Mouse (Mus musculus) hindbrain, embryonic 15.5 days (tissue): Measurements from ENCODE around the gene Smap2. TPM values are rescaled to one million over a fixed set of nuclear protein-coding genes. Genes with fewer than 3 reads are reported as not detected.

Source experiments
- ATAC-seq: fragments of 200-750 bp; cut with Nextera tagmentation; 2 replicates; pipeline ENCODE4 v1.8.0; 2017; ENCODE audit warnings: low read depth, moderate number of reproducible peaks, moderate TSS enrichment; ENCODE audit not compliant: low FRiP score
- H3K27ac ChIP-seq: fragments of 300-500 bp; sonication (generic); replicated peaks from 2 replicates; pipeline ENCODE4 v1.5.1; 2015; ENCODE audit warnings: mild to moderate bottlenecking, inconsistent platforms
- H3K27me3 ChIP-seq: fragments of 300-500 bp; sonication (generic); 2 replicates; pipeline ENCODE4 v1.6.1; 2015; ENCODE audit warnings: control low read depth, inconsistent platforms
- H3K36me3 ChIP-seq: fragments of 300-500 bp; sonication (generic); 2 replicates; pipeline ENCODE4 v1.6.1; 2015; ENCODE audit warnings: control low read depth, inconsistent platforms
- H3K4me1 ChIP-seq: fragments of 300-500 bp; sonication (generic); replicated peaks from 2 replicates; pipeline ENCODE4 v1.6.1; 2015; ENCODE audit warnings: control low read depth, inconsistent platforms
- H3K4me2 ChIP-seq: fragments of 300-500 bp; sonication (generic); 2 replicates; pipeline ENCODE4 v1.6.1; 2015; ENCODE audit warnings: moderate library complexity, mild to moderate bottlenecking, inconsistent platforms
- H3K4me3 ChIP-seq: fragments of 300-500 bp; sonication (generic); 2 replicates; pipeline ENCODE4 v1.5.1; 2015; ENCODE audit warnings: mild to moderate bottlenecking, inconsistent platforms
- H3K9ac ChIP-seq: fragments of 300-500 bp; sonication (generic); 2 replicates; pipeline ENCODE4 v1.6.1; 2015; ENCODE audit warnings: inconsistent platforms
- H3K9me3 ChIP-seq: fragments of 300-500 bp; sonication (generic); 2 replicates; pipeline ENCODE4 v1.6.1; 2016; ENCODE audit warnings: control low read depth, inconsistent platforms
- WGBS: fragments of 180-500 bp; shearing (Covaris S2); methylation state at CpG from one replicate; pipeline ENCODE4 v1.1.7; 2015; 5-methylcytosine and 5-hydroxymethylcytosine counted together
- polyA plus RNA-seq: library from polyadenylated mRNA; unstranded; fragments of >200 nt; fragmentation: Nextera tagmentation; extraction: Ambion mirVana; gene quantifications from 2 replicates; pipeline ENCODE4 v1.2.1, GENCODE M21; 2015

Gene Smap2
- polyA plus RNA-seq, 1 experiment from 2014 or later = 48.4 TPM

- Histone ChIP-seq H3K4me3 (no peak overlapping the region), H3K9me3 (no peaks in the 10 kb centered on the region), H3K4me2 (no peak overlapping the region), H3K36me3 (peaks cover 46% of the 10 kb centered on the region), H3K27ac (no peak overlapping the region), H3K27me3 (no peaks in the 10 kb centered on the region), H3K9ac (no peak overlapping the region), H3K4me1 (no peaks in the 10 kb centered on the region)
- 92% methylated on average over 9 of the region's 9 CpGs for WGBS
- no peak for ATAC-seq
Measured at GRCm38 (mm10) chr4:120968486-120968885, 48.6 kb downstream of the Smap2 start.

DNA sequence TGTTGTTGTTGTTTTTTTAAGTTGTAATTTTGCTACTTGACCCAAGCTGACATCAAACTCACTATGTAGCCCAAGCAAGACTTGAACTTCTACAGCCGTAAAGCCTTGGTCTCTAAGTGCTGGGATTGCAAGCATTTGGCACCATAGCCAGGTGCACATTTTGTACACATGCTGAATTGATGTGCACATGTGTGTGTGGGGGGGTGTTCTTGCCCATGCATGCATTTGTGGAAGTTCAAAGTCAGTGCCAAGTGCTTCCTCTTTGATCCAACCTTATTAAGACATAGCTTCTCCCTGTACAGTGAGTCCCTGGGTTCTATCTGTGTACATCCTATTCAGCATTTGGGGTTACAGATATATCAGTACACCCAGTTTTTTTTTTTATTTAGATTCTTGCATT lies 61.5 kb downstream of the Smap2 start:
- WGBS = 97% methylated on average over 1 of the region's 1 CpGs
- H3K36me3 ChIP-seq = no peaks in the 10 kb centered on the region
- no peak overlapping the region for H3K9ac ChIP-seq

DNA sequence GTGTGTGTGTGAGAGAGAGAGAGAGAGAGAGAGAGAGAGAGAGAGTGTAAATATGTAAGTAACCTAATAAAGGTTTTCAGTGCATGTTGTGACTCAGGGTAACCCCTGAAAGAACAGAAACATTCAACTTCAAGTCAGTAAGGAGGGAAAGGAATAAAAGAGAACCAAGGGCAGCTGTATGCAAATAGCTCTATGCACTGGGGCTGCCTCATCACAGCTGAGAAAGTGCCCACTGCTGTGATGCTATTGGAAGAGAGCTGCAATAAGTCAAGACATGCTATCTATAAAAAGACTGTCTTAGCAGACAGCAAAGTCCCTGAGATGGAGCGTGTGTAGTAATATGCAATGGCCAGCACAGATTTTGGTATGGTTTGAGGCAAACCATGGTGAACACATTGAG lies 63.4 kb downstream of the Smap2 start:
- H3K4me3 ChIP-seq = no peak overlapping the region
- H3K36me3 ChIP-seq = no peaks in the 10 kb centered on the region
- no peaks in the 10 kb centered on the region for H3K27me3 ChIP-seq
- H3K4me1 ChIP-seq = peaks cover 11% of the 10 kb centered on the region
- no peak overlapping the region for H3K4me2 ChIP-seq
- WGBS = 74% methylated on average over 1 of the region's 1 CpGs
- no peak for ATAC-seq
- no peaks in the 10 kb centered on the region for H3K9me3 ChIP-seq
- H3K9ac ChIP-seq = no peak overlapping the region
- no peak overlapping the region for H3K27ac ChIP-seq

More for the DNA sequence above, 61.5 kb downstream of the Smap2 start:
- Histone ChIP-seq H3K4me3 (no peak overlapping the region), H3K27ac (no peak overlapping the region), H3K4me2 (no peak overlapping the region), H3K9me3 (no peaks in the 10 kb centered on the region), H3K4me1 (peaks cover 11% of the 10 kb centered on the region), H3K27me3 (no peaks in the 10 kb centered on the region)
- ATAC-seq = no peak

GRCm38 (mm10) chr4:120953038-120953437 lies 64.0 kb downstream of the Smap2 start:
- Histone ChIP-seq H3K4me2 (no peak overlapping the region), H3K4me1 (peaks cover 11% of the 10 kb centered on the region), H3K4me3 (no peak overlapping the region), H3K9ac (no peak overlapping the region), H3K9me3 (no peaks in the 10 kb centered on the region), H3K27me3 (no peaks in the 10 kb centered on the region), H3K36me3 (no peaks in the 10 kb centered on the region; the same call in 1 of the 2 replicates), H3K27ac (no peak overlapping the region)
- no peak for ATAC-seq
- 72% methylated on average over 4 of the region's 4 CpGs for WGBS

GRCm38 (mm10) chr4:120952163-120952562 lies 64.9 kb downstream of the Smap2 start:
- WGBS = 47% methylated on average over 6 of the region's 6 CpGs
- Histone ChIP-seq H3K4me1 (peaks cover 11% of the 10 kb centered on the region), H3K36me3 (no peaks in the 10 kb centered on the region; the same call in 1 of the 2 replicates), H3K4me3 (peak overlapping the region; percentile 68), H3K9me3 (no peaks in the 10 kb centered on the region), H3K9ac (peak overlapping the region; percentile 64), H3K27ac (peak overlapping the region; percentile 80), H3K27me3 (no peaks in the 10 kb centered on the region), H3K4me2 (peak overlapping the region; percentile 65)
- no peak for ATAC-seq

GRCm38 (mm10) chr4:120951428-120951973 lies 65.5 kb downstream of the Smap2 start, which contains the start of gene Zfp69:
TSS of gene Zfp69 (minus strand) at chr4:120951699.
- WGBS = under 1% methylated on average over 45 of the region's 60 CpGs
- peak within 1 kb of the TSS; percentile 65 for H3K4me2 ChIP-seq
- peak within 1 kb of the TSS; percentile 68 for H3K4me3 ChIP-seq
- ATAC-seq = peak; percentile 97
- H3K27me3 ChIP-seq = no peaks in the 10 kb centered on the region
- peak within 1 kb of the TSS; percentile 64 for H3K9ac ChIP-seq
- peak within 1 kb of the TSS; percentile 80 for H3K27ac ChIP-seq
- no peaks in the 10 kb centered on the region for H3K9me3 ChIP-seq
- peaks cover 3% of the 10 kb centered on the region; the same call in 1 of the 2 replicates for H3K36me3 ChIP-seq
- H3K4me1 ChIP-seq = peaks cover 11% of the 10 kb centered on the region

DNA sequence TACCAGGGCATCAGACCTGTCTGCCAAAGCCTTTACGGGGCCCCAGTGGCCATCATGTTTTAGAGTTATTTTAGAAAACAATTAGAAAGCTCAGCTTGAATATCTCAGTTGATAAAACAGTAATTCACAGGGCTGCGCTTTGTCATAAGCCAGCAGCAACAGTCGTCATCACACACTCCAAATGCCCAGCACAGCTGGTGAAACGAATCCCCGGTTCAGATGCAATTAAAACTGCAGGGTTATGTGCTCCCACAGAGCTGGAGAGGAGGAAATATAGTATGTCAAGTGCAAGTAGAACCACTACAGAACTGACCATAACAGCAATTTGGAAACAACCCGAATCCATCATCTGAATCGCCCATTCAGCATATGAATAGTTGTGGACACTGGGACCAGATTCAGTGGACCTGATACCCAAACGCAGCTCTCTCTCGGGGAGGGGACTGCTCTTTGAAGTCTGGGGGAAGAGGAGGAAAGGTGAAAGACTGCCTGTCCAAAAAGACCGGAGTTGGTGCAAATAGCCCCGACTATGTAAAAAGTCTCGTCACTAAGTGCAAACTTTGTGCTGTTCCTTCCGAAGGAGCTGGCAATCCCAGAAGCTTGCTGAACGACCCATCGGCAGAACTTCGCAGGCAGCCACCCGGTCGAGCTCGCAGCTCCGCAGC lies 66.2 kb downstream of the Smap2 start:
- Histone ChIP-seq H3K9me3 (no peaks in the 10 kb centered on the region), H3K27me3 (no peaks in the 10 kb centered on the region), H3K9ac (peak overlapping the region; percentile 64), H3K4me3 (peak overlapping the region; percentile 68), H3K4me1 (peaks cover 11% of the 10 kb centered on the region), H3K27ac (peak overlapping the region; percentile 80), H3K36me3 (peaks cover 6% of the 10 kb centered on the region; the same call in 1 of the 2 replicates), H3K4me2 (peak overlapping the region; percentile 65)
- ATAC-seq = 0 out of 2 replicates have a peak, but pooled peaks have one; percentile 5
- 6% methylated on average over 20 of the region's 20 CpGs for WGBS

GRCm38 (mm10) chr4:120948938-120949337 lies 68.1 kb downstream of the Smap2 start:
- no peak overlapping the region for H3K4me2 ChIP-seq
- no peaks in the 10 kb centered on the region for H3K27me3 ChIP-seq
- H3K4me3 ChIP-seq = no peak overlapping the region
- H3K27ac ChIP-seq = no peak overlapping the region
- H3K9me3 ChIP-seq = no peaks in the 10 kb centered on the region
- H3K9ac ChIP-seq = no peak overlapping the region
- no peak for ATAC-seq
- H3K36me3 ChIP-seq = peaks cover 6% of the 10 kb centered on the region; the same call in 1 of the 2 replicates
- 85% methylated on average over 3 of the region's 3 CpGs for WGBS
- H3K4me1 ChIP-seq = peaks cover 11% of the 10 kb centered on the region

DNA sequence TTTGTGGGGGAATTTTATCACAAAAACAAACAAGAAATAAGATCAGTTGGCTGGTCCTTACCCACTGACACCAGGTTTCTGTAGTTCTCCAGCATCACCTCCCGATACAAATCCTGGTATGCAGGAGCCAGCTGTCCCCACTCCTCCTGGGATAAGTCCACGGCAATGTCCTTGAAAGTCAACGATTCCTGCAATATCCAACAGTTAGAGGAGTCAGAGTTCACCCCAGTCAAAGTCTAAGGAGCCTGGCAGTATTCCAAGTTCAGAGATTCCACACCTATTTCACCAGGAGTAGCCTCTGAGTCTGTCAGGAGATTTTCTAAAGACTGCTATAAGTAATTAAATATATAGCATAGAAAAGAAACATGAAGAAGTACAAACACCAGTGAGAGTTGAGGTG lies 82.0 kb downstream of the Smap2 start:
- WGBS = 90% methylated on average over 3 of the region's 3 CpGs
- Histone ChIP-seq H3K4me1 (no peaks in the 10 kb centered on the region), H3K27ac (no peak overlapping the region), H3K4me3 (no peak overlapping the region), H3K4me2 (no peak overlapping the region), H3K36me3 (peaks cover 6% of the 10 kb centered on the region; the same call in 1 of the 2 replicates), H3K9me3 (no peaks in the 10 kb centered on the region), H3K27me3 (no peaks in the 10 kb centered on the region), H3K9ac (no peak overlapping the region)
- no peak for ATAC-seq

GRCm38 (mm10) chr4:120930736-120931135 lies 86.3 kb downstream of the Smap2 start:
- no peaks in the 10 kb centered on the region for H3K9me3 ChIP-seq
- H3K4me3 ChIP-seq = no peak overlapping the region
- ATAC-seq = no peak
- peaks cover 6% of the 10 kb centered on the region; the same call in 1 of the 2 replicates for H3K36me3 ChIP-seq
- no peak overlapping the region for H3K27ac ChIP-seq
- H3K9ac ChIP-seq = no peak overlapping the region
- H3K4me1 ChIP-seq = no peaks in the 10 kb centered on the region
- H3K4me2 ChIP-seq = no peak overlapping the region
- H3K27me3 ChIP-seq = no peaks in the 10 kb centered on the region
- 96% methylated on average over 18 of the region's 18 CpGs for WGBS

DNA sequence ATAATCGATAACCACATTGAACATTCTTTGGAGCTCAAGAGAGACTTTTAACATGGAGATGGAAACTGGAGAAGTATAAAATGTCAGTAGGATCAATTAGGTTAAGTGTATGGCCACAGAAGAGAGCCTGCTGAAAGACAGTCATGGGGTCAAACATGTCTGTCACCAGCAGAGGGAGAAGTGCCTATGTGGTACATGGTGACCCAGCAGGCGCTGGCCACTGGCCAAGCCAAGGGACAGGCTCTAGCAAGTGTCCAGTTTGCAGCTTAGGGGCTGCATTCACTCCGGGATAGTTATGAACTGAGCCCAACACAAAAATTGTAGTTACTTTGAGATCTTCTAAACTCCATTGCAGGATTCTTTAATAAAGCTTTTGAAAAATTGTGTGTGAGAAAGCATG lies 88.4 kb downstream of the Smap2 start:
- no peak overlapping the region for H3K4me3 ChIP-seq
- peaks cover 6% of the 10 kb centered on the region; the same call in 1 of the 2 replicates for H3K36me3 ChIP-seq
- peaks cover 10% of the 10 kb centered on the region for H3K4me1 ChIP-seq
- H3K4me2 ChIP-seq = no peak overlapping the region
- H3K9me3 ChIP-seq = no peaks in the 10 kb centered on the region
- no peak overlapping the region for H3K9ac ChIP-seq
- H3K27me3 ChIP-seq = no peaks in the 10 kb centered on the region
- WGBS = 80% methylated on average over 3 of the region's 3 CpGs
- no peak for ATAC-seq
- no peak overlapping the region for H3K27ac ChIP-seq

DNA sequence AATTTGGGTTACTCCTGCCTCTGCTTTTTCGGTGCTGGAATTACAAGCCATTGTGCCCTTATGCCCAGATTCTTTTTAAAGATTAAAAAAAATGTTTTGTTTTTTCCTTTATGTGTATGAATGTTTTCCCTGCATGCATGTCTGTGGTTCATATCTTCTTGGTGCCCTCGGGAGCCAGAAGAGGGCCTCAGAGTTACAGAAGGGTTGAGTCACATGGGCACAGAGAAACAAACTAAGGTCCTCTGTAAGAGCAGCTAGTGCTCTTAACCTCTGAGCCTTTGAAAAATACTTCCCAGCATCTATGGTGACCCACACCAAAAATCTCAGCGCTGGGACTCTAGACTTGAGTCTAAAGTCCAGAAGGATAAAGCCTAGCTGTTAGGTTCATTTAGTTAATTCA lies 91.7 kb downstream of the Smap2 start:
- 20% methylated on average over 3 of the region's 3 CpGs for WGBS

More for the DNA sequence above, 91.7 kb downstream of the Smap2 start:
- Histone ChIP-seq H3K9ac (peak overlapping the region; percentile 67), H3K36me3 (peaks cover 21% of the 10 kb centered on the region), H3K27ac (peak overlapping the region; percentile 84), H3K4me1 (peaks cover 18% of the 10 kb centered on the region), H3K27me3 (no peaks in the 10 kb centered on the region), H3K4me3 (peak overlapping the region; percentile 53), H3K9me3 (peaks cover 12% of the 10 kb centered on the region; the same call in 1 of the 2 replicates), H3K4me2 (peak overlapping the region; percentile 79)
- ATAC-seq = peak; percentile 46
